Mouse (Mus musculus): Measurements from ENCODE around the gene Myo1a.
A peak's percentile ranks its signal among the peaks of the same experiment; 100 is the strongest.
"Not testable (repeated sequence)": the region's sequence is repeated elsewhere in the genome, so short reads cannot be mapped to it uniquely, and the experiment has no call there.

The Myo1a gene

GRCm38 (mm10) chr10:127762926-127763325, 58.0 kb downstream of the Myo1a start:
- not testable (repeated sequence) for DNase-seq

GRCm38 (mm10) chr10:127763914-127764680, 59.1 kb downstream of the Myo1a start:
- DNase-seq = peak; percentile 68 to 84

GRCm38 (mm10) chr10:127766564-127766963, 61.6 kb downstream of the Myo1a start:
- DNase-seq = no peak
